ENCODE assay signal across 8 mouse cellular contexts in the genomic region with DNA sequence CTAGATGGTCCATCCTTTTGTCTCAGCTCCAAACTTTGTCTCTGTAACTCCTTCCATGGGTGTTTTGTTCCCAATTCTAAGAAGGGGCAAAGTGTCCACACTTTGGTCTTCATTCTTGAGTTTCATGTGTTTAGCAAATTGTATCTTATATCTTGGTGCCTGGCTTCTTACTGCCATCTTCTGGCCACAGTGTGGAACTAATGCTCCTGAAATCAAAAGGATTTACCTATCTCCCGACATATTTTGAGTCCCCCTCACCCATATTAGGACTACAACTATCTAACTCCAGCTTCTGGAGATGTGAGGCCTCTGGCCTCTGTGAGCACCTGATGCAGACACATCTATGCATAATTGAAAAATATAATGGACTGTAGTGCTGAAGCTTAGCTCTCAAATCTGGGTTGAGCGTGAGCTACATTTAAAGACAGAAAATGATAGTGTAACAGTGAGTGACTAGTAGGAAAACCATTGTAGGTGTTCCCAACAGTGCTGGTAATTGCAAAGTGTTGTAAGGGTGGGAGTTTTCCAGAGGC. TPM values are rescaled to one million over a fixed set of nuclear protein-coding genes. Genes with fewer than 3 reads are reported as not detected.
A peak's percentile ranks its signal among the peaks of the same experiment; 100 is the strongest.
DNase-seq lines count a peak whose midpoint lies in the region; ATAC-seq and TF ChIP-seq lines count a peak whose summit lies in the region.
"Had no signal": no experiment of that assay in that cellular context is flagged by ENCODE, and none has a peak within 500 bp of the region (broad histone marks: within the 10 kb centered on the region; RNA-seq: fewer than 3 reads in every experiment).

No protein-coding gene starts in this region.

- H3K4me2 ChIP-seq in kidney, embryonic 16.5 days (replicated peaks; ENCODE audit: low read depth, low read length): no peak overlapping the region
- H3K4me2 ChIP-seq in kidney, embryonic 15.5 days: no peak overlapping the region
- no peak overlapping the region for H3K4me2 ChIP-seq in CH12.LX (ENCODE audit: insufficient read depth, low read depth, poor library complexity, severe bottlenecking)
- H3K4me2 ChIP-seq in midbrain, embryonic 14.5 days (ENCODE audit: low read length): no peak overlapping the region
- H3K4me2 ChIP-seq: limb, embryonic 13.5 days had no signal

- TF ChIP-seq EP300 in CH12.LX (IDR thresholded peaks at IDR 0.05; ENCODE audit: low read length): no peak

- dilution Hi-C loops in CH12.LX (cut with MboI; ENCODE audit: extremely low pct_ligation_motif_present, extremely low pct_unique_long_range_greater_than_20kb, low sequenced_read_pairs): no loop called here

- in situ Hi-C loops in CH12.LX (cut with MboI; ENCODE audit: low pct_ligation_motif_present, low pct_unique_long_range_greater_than_20kb, low sequenced_read_pairs): no loop called here

- H3K36me3 ChIP-seq in kidney, embryonic 16.5 days (ENCODE audit: insufficient read depth, low read length): peaks cover 19% of the 10 kb centered on the region
- H3K36me3 ChIP-seq in kidney, embryonic 15.5 days: peaks cover 22% of the 10 kb centered on the region
- H3K36me3 ChIP-seq in CH12.LX (replicated peaks in 1 of 2; ENCODE audit: control insufficient read depth in 1 of 2, insufficient read depth in 1 of 2, low read length in 1 of 2): no peaks in the 10 kb centered on the region
- H3K36me3 ChIP-seq in midbrain, embryonic 14.5 days (ENCODE audit: control insufficient read depth, insufficient read depth, low read length): peaks cover 30% of the 10 kb centered on the region

- no peak overlapping the region for H3K9ac ChIP-seq in kidney, embryonic 16.5 days (replicated peaks; ENCODE audit: low read length)
- no peak overlapping the region for H3K9ac ChIP-seq in kidney, embryonic 15.5 days
- no peak overlapping the region for H3K9ac ChIP-seq in CH12.LX (ENCODE audit: insufficient read depth, low read depth)
- no peak overlapping the region for H3K9ac ChIP-seq in midbrain, embryonic 14.5 days (replicated peaks; ENCODE audit: low read length)
- H3K9ac ChIP-seq: limb, embryonic 13.5 days had no signal

- no peak overlapping the region for H3K4me3 ChIP-seq in kidney, embryonic 16.5 days (ENCODE audit: low read length)
- no peak overlapping the region for H3K4me3 ChIP-seq in kidney, embryonic 15.5 days (replicated peaks)
- H3K4me3 ChIP-seq in CH12.LX (replicated peaks in 1 of 3; ENCODE audit: low read depth in 2 of 3, low read length in 2 of 3, poor library complexity in 1 of 3): no peak overlapping the region
- H3K4me3 ChIP-seq in midbrain, embryonic 14.5 days (replicated peaks; ENCODE audit: low read depth, low read length): no peak overlapping the region
- H3K4me3 ChIP-seq: limb, embryonic 13.5 days had no signal

- TF ChIP-seq RAD21 in CH12.LX (IDR thresholded peaks at IDR 0.05; ENCODE audit: low read depth, low read length): peak; percentile 68

- H3K4me1 ChIP-seq in kidney, embryonic 16.5 days (ENCODE audit: insufficient read depth, low read length): no peaks in the 10 kb centered on the region
- peaks cover 4% of the 10 kb centered on the region; the same call in 1 of the 2 replicates for H3K4me1 ChIP-seq in kidney, embryonic 15.5 days
- H3K4me1 ChIP-seq in CH12.LX (ENCODE audit: control insufficient read depth in 1 of 2, insufficient read depth in 2 of 2): peaks cover 7 to 8% of the 10 kb centered on the region in 2 experiments; a peak in 3 of 4 replicates
- no peaks in the 10 kb centered on the region for H3K4me1 ChIP-seq in midbrain, embryonic 14.5 days (ENCODE audit: control insufficient read depth, insufficient read depth, low read length)

- H3K27ac ChIP-seq in kidney, embryonic 16.5 days (ENCODE audit: low read length): no peak overlapping the region
- no peak overlapping the region for H3K27ac ChIP-seq in kidney, embryonic 15.5 days
- no peak overlapping the region for H3K27ac ChIP-seq in CH12.LX (ENCODE audit: insufficient read depth, low read depth)
- no peak overlapping the region for H3K27ac ChIP-seq in midbrain, embryonic 14.5 days (replicated peaks; ENCODE audit: low read depth, low read length)
- H3K27ac ChIP-seq: limb, embryonic 13.5 days had no signal

- DNase-seq in CH12.LX (ENCODE audit: extremely low read depth) (peak; percentile 52), R1 (ENCODE audit: low read depth, low spot score) (peak; percentile 62)
- peak; percentile 62 for DNase-seq in forelimb bud, embryonic 11.5 days (ENCODE audit: low read depth, low spot score)
- DNase-seq in midbrain, embryonic 14.5 days: peak; percentile 74
- DNase-seq in right cerebral cortex, postnatal 4 days: no peak

- H3K9me3 ChIP-seq in kidney, embryonic 16.5 days (ENCODE audit: low read length): no peaks in the 10 kb centered on the region
- no peaks in the 10 kb centered on the region for H3K9me3 ChIP-seq in kidney, embryonic 15.5 days (replicated peaks)
- H3K9me3 ChIP-seq in CH12.LX (replicated peaks; ENCODE audit: low read length): no peaks in the 10 kb centered on the region
- no peaks in the 10 kb centered on the region for H3K9me3 ChIP-seq in midbrain, embryonic 14.5 days (ENCODE audit: control insufficient read depth, low read length)
- H3K9me3 ChIP-seq: limb, embryonic 13.5 days had no signal

- no peak for TF ChIP-seq POLR2A in CH12.LX (IDR thresholded peaks at IDR 0.05; ENCODE audit: low read depth, low read length)

- ATAC-seq in kidney, embryonic 16.5 days (ENCODE audit: low FRiP score, low TSS enrichment): 0 out of 2 replicates have a peak, but pooled peaks have one; percentile 1
- ATAC-seq in kidney, embryonic 15.5 days (replicated peaks; ENCODE audit: low FRiP score): no peak; the same call in 1 of the 2 replicates
- ATAC-seq in midbrain, embryonic 14.5 days (ENCODE audit: low FRiP score, low TSS enrichment): no peak

- no peaks in the 10 kb centered on the region for H3K27me3 ChIP-seq in kidney, embryonic 16.5 days (ENCODE audit: insufficient read depth, low read length)
- H3K27me3 ChIP-seq in kidney, embryonic 15.5 days: no peaks in the 10 kb centered on the region
- H3K27me3 ChIP-seq in CH12.LX (replicated peaks): peaks cover 17% of the 10 kb centered on the region
- no peaks in the 10 kb centered on the region for H3K27me3 ChIP-seq in midbrain, embryonic 14.5 days (ENCODE audit: control insufficient read depth, insufficient read depth, low read length)
- H3K27me3 ChIP-seq: limb, embryonic 13.5 days had no signal

- TF ChIP-seq CTCF in CH12.LX (conservative IDR thresholded peaks at IDR 0.05 in 1 of 2, IDR thresholded peaks at IDR 0.05 in 1 of 2; ENCODE audit: low read depth in 2 of 2, low read length in 2 of 2): peak; percentile 53 to 72

- H3K79me2 ChIP-seq in CH12.LX (replicated peaks; ENCODE audit: control insufficient read depth, extremely low read depth, insufficient read depth, poor library complexity, severe bottlenecking): no peaks in the 10 kb centered on the region

- WGBS in kidney, embryonic 16.5 days: 43% methylated on average over 2 of the region's 2 CpGs
- 48% methylated on average over 2 of the region's 2 CpGs for WGBS in kidney, embryonic 15.5 days
- 47% methylated on average over 2 of the region's 2 CpGs for WGBS in midbrain, embryonic 14.5 days

TF ChIP-seq in CH12.LX, 34 proteins besides CTCF, POLR2A, EP300 and RAD21:
- TF ChIP-seq USF2 (conservative IDR thresholded peaks at IDR 0.05; ENCODE audit: low read depth, low read length): no peak
- peak; percentile 79 for TF ChIP-seq SMC3 (IDR thresholded peaks at IDR 0.05; ENCODE audit: low read depth, low read length)
- TF ChIP-seq ZC3H11A (IDR thresholded peaks at IDR 0.05; ENCODE audit: low read depth, low read length): peak; percentile 33; the same call in 1 of the 2 replicates
- no peak for TF ChIP-seq NRF1 (IDR thresholded peaks at IDR 0.05; ENCODE audit: low read depth, low read length)

RNA-seq across cellular contexts. Expression of gene Plxnb1, which starts 27.4 kb away (rescaled TPM):
- 18.9 and 19.8 TPM in 2 replicates for polyA plus RNA-seq in kidney, embryonic 16.5 days (2015; fragmentation: Nextera tagmentation; extraction: Ambion mirVana)
- polyA plus RNA-seq in kidney, embryonic 15.5 days (2015; fragmentation: Nextera tagmentation; extraction: Ambion mirVana): 15.2 and 19.4 TPM in 2 replicates
- total RNA-seq in CH12.LX (2012; rRNA removed): under 0.01 TPM in 1 of 2 replicates, not detected in the other
- not detected in 2 replicates for total RNA-seq in CH12.LX (2014; rRNA removed)
- polyA plus RNA-seq in CH12.LX (2012; ENCODE audit: insufficient read length, low read depth): not detected in 2 replicates
- polyA plus RNA-seq in midbrain, embryonic 14.5 days (2014; fragmentation: Nextera tagmentation; extraction: Ambion mirVana): 21.7 and 22.4 TPM in 2 replicates

RNA-seq across cellular contexts. Expression of gene Fbxw21, which starts 39.2 kb away (rescaled TPM):
- not detected in 2 replicates for polyA plus RNA-seq in kidney, embryonic 16.5 days (2015; fragmentation: Nextera tagmentation; extraction: Ambion mirVana)
- not detected in 2 replicates for polyA plus RNA-seq in kidney, embryonic 15.5 days (2015; fragmentation: Nextera tagmentation; extraction: Ambion mirVana)
- total RNA-seq in CH12.LX (2012; rRNA removed) (not detected in 2 replicates), CH12.LX (2014; rRNA removed) (not detected in 2 replicates)
- polyA plus RNA-seq in CH12.LX (2012; ENCODE audit: insufficient read length, low read depth): not detected in 2 replicates
- polyA plus RNA-seq in midbrain, embryonic 14.5 days (2014; fragmentation: Nextera tagmentation; extraction: Ambion mirVana): not detected in 2 replicates
- polyA plus RNA-seq: limb, embryonic 13.5 days had no signal

RNA-seq across cellular contexts. Expression of gene Tma7, which starts 40.2 kb away (rescaled TPM):
- polyA plus RNA-seq in kidney, embryonic 16.5 days (2015; fragmentation: Nextera tagmentation; extraction: Ambion mirVana): 494 and 537 TPM in 2 replicates
- 616 and 693 TPM in 2 replicates for polyA plus RNA-seq in kidney, embryonic 15.5 days (2015; fragmentation: Nextera tagmentation; extraction: Ambion mirVana)
- total RNA-seq in CH12.LX (2012; rRNA removed): 255 and 369 TPM in 2 replicates
- 336 and 356 TPM in 2 replicates for total RNA-seq in CH12.LX (2014; rRNA removed)
- 494 and 529 TPM in 2 replicates for polyA plus RNA-seq in CH12.LX (2012; ENCODE audit: insufficient read length, low read depth)
- polyA plus RNA-seq in midbrain, embryonic 14.5 days (2014; fragmentation: Nextera tagmentation; extraction: Ambion mirVana): 733 and 824 TPM in 2 replicates

RNA-seq across cellular contexts. Expression of gene Ccdc51, which starts 40.3 kb away (rescaled TPM):
- 16.5 and 16.8 TPM in 2 replicates for polyA plus RNA-seq in kidney, embryonic 16.5 days (2015; fragmentation: Nextera tagmentation; extraction: Ambion mirVana)
- polyA plus RNA-seq in kidney, embryonic 15.5 days (2015; fragmentation: Nextera tagmentation; extraction: Ambion mirVana): 12.9 and 13.6 TPM in 2 replicates
- total RNA-seq in CH12.LX (2012; rRNA removed) (18.2 TPM in 2 replicates), CH12.LX (2014; rRNA removed) (15.9 and 16.2 TPM in 2 replicates)
- polyA plus RNA-seq in CH12.LX (2012; ENCODE audit: insufficient read length, low read depth): 7.6 and 8.6 TPM in 2 replicates
- polyA plus RNA-seq in midbrain, embryonic 14.5 days (2014; fragmentation: Nextera tagmentation; extraction: Ambion mirVana): 14.0 and 15.4 TPM in 2 replicates

RNA-seq across cellular contexts. Expression of gene Atrip, which starts 48.7 kb away (rescaled TPM):
- 26.7 and 30.7 TPM in 2 replicates for polyA plus RNA-seq in kidney, embryonic 16.5 days (2015; fragmentation: Nextera tagmentation; extraction: Ambion mirVana)
- polyA plus RNA-seq in kidney, embryonic 15.5 days (2015; fragmentation: Nextera tagmentation; extraction: Ambion mirVana): 26.3 and 27.0 TPM in 2 replicates
- total RNA-seq in CH12.LX (2012; rRNA removed) (18.0 and 19.3 TPM in 2 replicates), CH12.LX (2014; rRNA removed) (16.2 and 17.6 TPM in 2 replicates)
- polyA plus RNA-seq in CH12.LX (2012; ENCODE audit: insufficient read length, low read depth): 21.3 and 24.1 TPM in 2 replicates
- 26.5 and 28.6 TPM in 2 replicates for polyA plus RNA-seq in midbrain, embryonic 14.5 days (2014; fragmentation: Nextera tagmentation; extraction: Ambion mirVana)

Comparison
In these comparisons a context has a peak if more than half of its experiments do, and no peak if none do; other contexts are left out.
1. RNA of gene Plxnb1, which starts 27.4 kb away (polyA plus RNA-seq): 21.7 to 22.4 TPM in midbrain, embryonic 14.5 days, 18.9 to 19.8 TPM in kidney, embryonic 16.5 days and 15.2 to 19.4 TPM in kidney, embryonic 15.5 days; not detected in CH12.LX; every median in the first group is over 10 times any median in the second.